Comparison of ENCODE assay signal across 7 mouse cellular contexts in genomic region chr7:27838323-27839249, GRCm38 (mm10). TPM values are rescaled to one million over a fixed set of nuclear protein-coding genes. Genes with fewer than 3 reads are reported as not detected.
DNase-seq lines count a peak whose midpoint lies in the region; ATAC-seq and TF ChIP-seq lines count a peak whose summit lies in the region.

Gene Zfp59 (plus strand): TSS chr7:27838607.

- H3K4me3 ChIP-seq in intestine, postnatal 0 days (ENCODE audit: low read depth, low read length): peak within 1 kb of the TSS; percentile 56
- peak within 1 kb of the TSS; percentile 60 for H3K4me3 ChIP-seq in midbrain, embryonic 12.5 days
- peak within 1 kb of the TSS; percentile 80 for H3K4me3 ChIP-seq in small intestine, adult 2 months (ENCODE audit: low read depth, low read length)

- peak within 1 kb of the TSS; percentile 67 for H3K9ac ChIP-seq in intestine, postnatal 0 days (ENCODE audit: low read depth, low read length)
- peak within 1 kb of the TSS; percentile 63 for H3K9ac ChIP-seq in midbrain, embryonic 12.5 days (replicated peaks)

- TF ChIP-seq CTCF in intestine, postnatal 0 days (IDR thresholded peaks at IDR 0.05; ENCODE audit: low read depth): 0 out of 2 replicates have a peak, but pooled peaks have one; percentile 10
- TF ChIP-seq CTCF in small intestine, adult 2 months (IDR thresholded peaks at IDR 0.05; ENCODE audit: extremely low read depth, insufficient read length, insufficient replicate concordance, low read depth, low read length): no peak

- DNase-seq in adrenal gland, adult 8-10 months: peak; percentile 87
- DNase-seq in embryo, embryonic 9.5 days (ENCODE audit: extremely low spot score): peak; percentile 87
- peak; percentile 70 to 86 for DNase-seq in gastrocnemius, postnatal 4 days (ENCODE audit: low spot score in 2 of 2)
- peak; percentile 92 for DNase-seq in left cerebral cortex, postnatal 4 days

- H3K9me3 ChIP-seq in intestine, postnatal 0 days (ENCODE audit: control insufficient read depth): no peaks in the 10 kb centered on the region
- H3K9me3 ChIP-seq in midbrain, embryonic 12.5 days: no peaks in the 10 kb centered on the region

- 0 out of 2 replicates have a peak, but pooled peaks cover 2% of the 10 kb centered on the region for H3K27me3 ChIP-seq in intestine, postnatal 0 days (replicated peaks; ENCODE audit: control insufficient read depth, insufficient read depth, low read length)
- 0 out of 2 replicates have a peak, but pooled peaks cover 3% of the 10 kb centered on the region for H3K27me3 ChIP-seq in midbrain, embryonic 12.5 days
- no peaks in the 10 kb centered on the region for H3K27me3 ChIP-seq in small intestine, adult 2 months (ENCODE audit: control insufficient read depth, insufficient read depth, low read length)

- peak within 1 kb of the TSS; percentile 77 for H3K4me2 ChIP-seq in intestine, postnatal 0 days (replicated peaks; ENCODE audit: low read depth)
- H3K4me2 ChIP-seq in midbrain, embryonic 12.5 days (replicated peaks): peak within 1 kb of the TSS; percentile 67

- intact Hi-C loops in left cerebral cortex, postnatal 4 days (cut with DNase I): no loop called here

- WGBS in intestine, postnatal 0 days: 3% methylated on average over 34 of the region's 34 CpGs
- 4% methylated on average over 34 of the region's 34 CpGs for WGBS in midbrain, embryonic 12.5 days
- WGBS in small intestine, adult 2 months: 2% methylated on average over 34 of the region's 34 CpGs

- H3K4me1 ChIP-seq in intestine, postnatal 0 days (replicated peaks; ENCODE audit: control insufficient read depth, insufficient read depth, low read length): no peaks in the 10 kb centered on the region
- H3K4me1 ChIP-seq in midbrain, embryonic 12.5 days: peaks cover 12% of the 10 kb centered on the region
- peaks cover 1% of the 10 kb centered on the region; the same call in 1 of the 2 replicates for H3K4me1 ChIP-seq in small intestine, adult 2 months (ENCODE audit: control insufficient read depth, insufficient read depth, insufficient read length, low read length)

- H3K36me3 ChIP-seq in intestine, postnatal 0 days (ENCODE audit: control insufficient read depth, insufficient read depth): no peaks in the 10 kb centered on the region
- H3K36me3 ChIP-seq in midbrain, embryonic 12.5 days: no peaks in the 10 kb centered on the region
- no peaks in the 10 kb centered on the region for H3K36me3 ChIP-seq in small intestine, adult 2 months (ENCODE audit: control insufficient read depth, insufficient read depth, low read length)

- 0 out of 2 replicates have a peak, but pooled peaks have one; percentile 50 for TF ChIP-seq POLR2A in small intestine, adult 2 months (IDR thresholded peaks at IDR 0.05; ENCODE audit: low read depth, low read length)

- peak; percentile 98 for ATAC-seq in intestine, postnatal 0 days
- ATAC-seq in midbrain, embryonic 12.5 days (ENCODE audit: low FRiP score, low read depth): peak; percentile 97

- peak within 1 kb of the TSS; percentile 73 for H3K27ac ChIP-seq in intestine, postnatal 0 days (ENCODE audit: low read depth, low read length)
- H3K27ac ChIP-seq in midbrain, embryonic 12.5 days (replicated peaks): peak within 1 kb of the TSS; percentile 84
- peak within 1 kb of the TSS; percentile 49; the same call in 1 of the 2 replicates for H3K27ac ChIP-seq in small intestine, adult 2 months (ENCODE audit: insufficient read depth, low read depth, low read length)

RNA-seq across cellular contexts. Expression of gene Zfp59, which starts in this region (rescaled TPM):
- total RNA-seq in adrenal gland, adult 8-10 months (2022): 1 to 10 TPM; 3.5 to 5.8 (median 4.2) TPM
- 1 to 10 TPM; 2.8 to 3.0 TPM for total RNA-seq in gastrocnemius, postnatal 4 days (2021)
- 2.2 and 2.5 TPM in 2 replicates for polyA plus RNA-seq in intestine, postnatal 0 days (2015; fragmentation: Nextera tagmentation; extraction: Ambion mirVana)
- 1 to 10 TPM; 5.8 to 6.2 TPM for total RNA-seq in left cerebral cortex, postnatal 4 days (2021)
- polyA plus RNA-seq in midbrain, embryonic 12.5 days (2016; fragmentation: Nextera tagmentation; extraction: Ambion mirVana): 10.7 and 12.0 TPM in 2 replicates
- 0.11 and 0.13 TPM in 2 replicates for polyA plus RNA-seq in small intestine, adult 2 months (2012; rRNA removed)

Comparison
In these comparisons a context has a peak if more than half of its experiments do, and no peak if none do; other contexts are left out.
1. Peak in every context shown above with its lines: DNase-seq, ATAC-seq, H3K4me3 ChIP-seq and H3K27ac ChIP-seq.